Mouse (Mus musculus): ENCODE measurements around the gene Ankra2. TPM values are rescaled to one million over a fixed set of nuclear protein-coding genes. Genes with fewer than 3 reads are reported as not detected.

Ankra2 gene
- polyA plus RNA-seq, 3 experiments from 2014 or later: 19.4 to 25.6 (median 24.6) TPM

GRCm38 (mm10) chr13:98296072-98296471, 33.2 kb downstream of the Ankra2 start:
- no peak for ATAC-seq

GRCm38 (mm10) chr13:98297883-98298482, 35.1 kb downstream of the Ankra2 start:
- ATAC-seq: no peak

GRCm38 (mm10) chr13:98298833-98299758, 36.2 kb downstream of the Ankra2 start:
- peak; percentile 85 for ATAC-seq

- no peak for ATAC-seq
Measured at GRCm38 (mm10) chr13:98305257-98305656, 42.4 kb downstream of the Ankra2 start.

- no peak for ATAC-seq
Measured at GRCm38 (mm10) chr13:98306393-98306792, 43.5 kb downstream of the Ankra2 start.

- ATAC-seq: no peak
Measured at GRCm38 (mm10) chr13:98306852-98307475, 44.1 kb downstream of the Ankra2 start.

GRCm38 (mm10) chr13:98308004-98308403, 45.1 kb downstream of the Ankra2 start:
- no peak for ATAC-seq

- ATAC-seq: no peak
Measured at GRCm38 (mm10) chr13:98308724-98309123, 45.9 kb downstream of the Ankra2 start.

GRCm38 (mm10) chr13:98311597-98311996, 48.7 kb downstream of the Ankra2 start:
- no peak for ATAC-seq

- no peak for ATAC-seq
Measured at GRCm38 (mm10) chr13:98313631-98314030, 50.8 kb downstream of the Ankra2 start.

GRCm38 (mm10) chr13:98315124-98315523, 52.2 kb downstream of the Ankra2 start:
- ATAC-seq: no peak

GRCm38 (mm10) chr13:98316140-98316479, 53.2 kb downstream of the Ankra2 start:
- ATAC-seq: no peak

- ATAC-seq: peak; percentile 89
Measured at GRCm38 (mm10) chr13:98316480-98317245, 53.8 kb downstream of the Ankra2 start, which contains the start of gene Btf3. Gene Btf3 (minus strand): TSS chr13:98317006.

GRCm38 (mm10) chr13:98317246-98317677, 54.4 kb downstream of the Ankra2 start:
- peak; percentile 35 for ATAC-seq

GRCm38 (mm10) chr13:98317911-98318310, 55.0 kb downstream of the Ankra2 start:
- no peak for ATAC-seq

Other genes with a start within 250 kb of the Ankra2 start
- gene Arhgef28, start 56.6 kb upstream of the Ankra2 start, polyA plus RNA-seq (2017; shearing (Covaris generic)): under 1 TPM in 2 of 3 experiments, not detected in 1; 0.17 to 0.33 TPM
- 10 to 100 TPM; 18.1 to 25.9 (median 24.9) TPM for gene Utp15, start within 50 bp of the Ankra2 start, polyA plus RNA-seq (2017; shearing (Covaris generic))
- not detected for gene Gm21976, start 16.8 kb downstream of the Ankra2 start, polyA plus RNA-seq (2017; shearing (Covaris generic))
- 100 to 1,000 TPM; 694 to 907 (median 874) TPM for gene Btf3, start 53.9 kb downstream of the Ankra2 start, polyA plus RNA-seq (2017; shearing (Covaris generic))
- not detected for gene Foxd1, start 91.2 kb downstream of the Ankra2 start, polyA plus RNA-seq (2017; shearing (Covaris generic))
- gene Gm10320, start 228.9 kb downstream of the Ankra2 start, polyA plus RNA-seq (2017; shearing (Covaris generic)): 1 to 10 TPM in 2 of 3 experiments, not detected in 1; 1.2 to 1.8 TPM